Mouse (Mus musculus): Measurements from ENCODE around the gene Foxd2. TPM values are rescaled to one million over a fixed set of nuclear protein-coding genes. Genes with fewer than 3 reads are reported as not detected.

The Foxd2 gene
- polyA plus RNA-seq, 2 experiments, result 1.2 to 3.9 TPM

DNA sequence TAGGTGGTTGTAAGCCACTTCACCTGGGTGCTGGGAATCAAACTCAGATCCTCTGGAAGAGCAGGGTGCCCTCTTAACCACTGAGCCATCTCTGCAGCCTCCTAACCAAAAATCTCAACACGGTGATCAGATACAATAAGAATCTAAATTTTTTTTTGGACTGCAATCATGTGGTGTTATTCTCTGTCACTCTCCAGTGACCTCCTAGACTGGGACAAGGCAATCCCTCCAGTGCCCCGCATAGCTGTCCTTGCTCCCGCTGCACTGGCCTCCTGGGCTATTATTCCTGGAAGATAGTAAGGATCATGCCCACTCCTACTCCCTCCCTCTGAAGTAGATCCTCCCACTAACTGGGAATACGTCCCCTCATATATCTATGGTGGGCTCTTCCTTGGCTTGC, 32.6 kb upstream of the Foxd2 start:
- Histone ChIP-seq H3K9me3 (ENCODE audit: control insufficient read depth, low read length) (no peaks in the 10 kb centered on the region), H3K9ac (ENCODE audit: low read depth, low read length, severe bottlenecking) (no peak overlapping the region), H3K27me3 (ENCODE audit: control insufficient read depth, insufficient read depth, low read length) (peaks cover 26% of the 10 kb centered on the region), H3K4me2 (replicated peaks; ENCODE audit: low read depth, low read length, severe bottlenecking) (no peak overlapping the region), H3K4me1 (ENCODE audit: control insufficient read depth, insufficient read depth, low read length) (peaks cover 6% of the 10 kb centered on the region; the same call in 1 of the 2 replicates), H3K27ac (replicated peaks; ENCODE audit: low read depth, low read length) (no peak overlapping the region), H3K4me3 (replicated peaks; ENCODE audit: low read length) (no peak overlapping the region), H3K36me3 (ENCODE audit: control insufficient read depth, insufficient read depth, low read length) (no peaks in the 10 kb centered on the region)
- no peak for DNase-seq (ENCODE audit: low spot score)
- ATAC-seq (ENCODE audit: low FRiP score, low read depth), result no peak
- WGBS, result 81% methylated on average over 4 of the region's 4 CpGs
- TF ChIP-seq POLR2A (IDR thresholded peaks at IDR 0.05; ENCODE audit: borderline replicate concordance, extremely low read depth, insufficient read depth, insufficient read length), result no peak

- Histone ChIP-seq H3K9ac (ENCODE audit: low read depth, low read length, severe bottlenecking) (no peak overlapping the region), H3K27me3 (ENCODE audit: control insufficient read depth, insufficient read depth, low read length) (peaks cover 22% of the 10 kb centered on the region), H3K4me2 (replicated peaks; ENCODE audit: low read depth, low read length, severe bottlenecking) (no peak overlapping the region), H3K36me3 (ENCODE audit: control insufficient read depth, insufficient read depth, low read length) (no peaks in the 10 kb centered on the region), H3K4me3 (replicated peaks; ENCODE audit: low read length) (no peak overlapping the region), H3K9me3 (ENCODE audit: control insufficient read depth, low read length) (no peaks in the 10 kb centered on the region), H3K4me1 (ENCODE audit: control insufficient read depth, insufficient read depth, low read length) (peaks cover 6% of the 10 kb centered on the region; the same call in 1 of the 2 replicates), H3K27ac (replicated peaks; ENCODE audit: low read depth, low read length) (no peak overlapping the region)
- ATAC-seq (ENCODE audit: low FRiP score, low read depth) (no peak), DNase-seq (ENCODE audit: low spot score) (no peak)
- 69% methylated on average over 3 of the region's 3 CpGs for WGBS
- no peak for TF ChIP-seq POLR2A (IDR thresholded peaks at IDR 0.05; ENCODE audit: borderline replicate concordance, extremely low read depth, insufficient read depth, insufficient read length)
These were observed 29.6 kb upstream of the Foxd2 start for GRCm38 (mm10) chr4:114938248-114938647.

DNA sequence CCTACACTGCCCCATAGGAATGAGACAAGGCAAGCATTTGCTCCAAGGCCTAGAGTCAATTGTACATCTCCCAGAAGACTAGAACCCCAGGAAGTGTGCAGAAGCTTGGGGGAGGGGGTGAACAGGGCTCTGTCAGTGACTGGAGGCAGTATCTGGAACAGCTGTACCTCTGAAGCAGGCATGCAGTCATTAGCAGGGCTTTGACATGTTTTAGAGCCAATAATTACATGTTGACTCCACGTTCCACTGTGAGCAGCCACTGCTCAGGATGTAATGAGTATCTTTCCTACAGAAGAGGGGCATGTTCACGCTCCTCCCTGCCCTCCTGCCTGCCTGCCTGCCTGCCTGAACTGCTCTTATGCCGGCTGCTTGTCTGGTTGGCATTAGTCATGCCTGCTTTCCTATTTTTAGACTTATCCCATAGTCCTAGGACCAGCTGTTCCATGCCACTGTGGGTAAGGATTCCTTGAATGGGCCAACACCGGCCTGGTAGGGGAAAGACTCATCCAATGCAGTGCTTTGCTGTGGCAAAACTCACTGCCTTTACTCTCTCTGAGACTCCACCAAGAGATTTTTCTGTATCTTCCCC, 28.9 kb upstream of the Foxd2 start:
- WGBS, result 35% methylated on average over 4 of the region's 4 CpGs
- no peak overlapping the region for H3K4me3 ChIP-seq (replicated peaks; ENCODE audit: low read length)
- DNase-seq (ENCODE audit: low spot score), result no peak

GRCm38 (mm10) chr4:114934188-114934587, 25.5 kb upstream of the Foxd2 start:
- Histone ChIP-seq H3K36me3 (ENCODE audit: control insufficient read depth, insufficient read depth, low read length) (no peaks in the 10 kb centered on the region), H3K4me3 (replicated peaks; ENCODE audit: low read length) (no peak overlapping the region), H3K27me3 (ENCODE audit: control insufficient read depth, insufficient read depth, low read length) (peaks cover 48% of the 10 kb centered on the region), H3K27ac (replicated peaks; ENCODE audit: low read depth, low read length) (no peak overlapping the region), H3K9me3 (ENCODE audit: control insufficient read depth, low read length) (no peaks in the 10 kb centered on the region), H3K4me1 (ENCODE audit: control insufficient read depth, insufficient read depth, low read length) (no peaks in the 10 kb centered on the region), H3K4me2 (replicated peaks; ENCODE audit: low read depth, low read length, severe bottlenecking) (no peak overlapping the region), H3K9ac (ENCODE audit: low read depth, low read length, severe bottlenecking) (no peak overlapping the region)
- no peak for ATAC-seq (ENCODE audit: low FRiP score, low read depth)
- 87% methylated on average over 6 of the region's 6 CpGs for WGBS
- TF ChIP-seq POLR2A (IDR thresholded peaks at IDR 0.05; ENCODE audit: borderline replicate concordance, extremely low read depth, insufficient read depth, insufficient read length), result no peak
- DNase-seq (ENCODE audit: low spot score), result no peak

More for the DNA sequence above, 28.9 kb upstream of the Foxd2 start:
- no peak for ATAC-seq (ENCODE audit: low FRiP score, low read depth)
- H3K27me3 ChIP-seq (ENCODE audit: control insufficient read depth, insufficient read depth, low read length), result peaks cover 26% of the 10 kb centered on the region
- H3K4me2 ChIP-seq (replicated peaks; ENCODE audit: low read depth, low read length, severe bottlenecking), result no peak overlapping the region
- no peaks in the 10 kb centered on the region for H3K9me3 ChIP-seq (ENCODE audit: control insufficient read depth, low read length)
- no peak for TF ChIP-seq POLR2A (IDR thresholded peaks at IDR 0.05; ENCODE audit: borderline replicate concordance, extremely low read depth, insufficient read depth, insufficient read length)
- H3K27ac ChIP-seq (replicated peaks; ENCODE audit: low read depth, low read length), result no peak overlapping the region
- peaks cover 6% of the 10 kb centered on the region; the same call in 1 of the 2 replicates for H3K4me1 ChIP-seq (ENCODE audit: control insufficient read depth, insufficient read depth, low read length)
- H3K9ac ChIP-seq (ENCODE audit: low read depth, low read length, severe bottlenecking), result no peak overlapping the region
- H3K36me3 ChIP-seq (ENCODE audit: control insufficient read depth, insufficient read depth, low read length), result no peaks in the 10 kb centered on the region

DNA sequence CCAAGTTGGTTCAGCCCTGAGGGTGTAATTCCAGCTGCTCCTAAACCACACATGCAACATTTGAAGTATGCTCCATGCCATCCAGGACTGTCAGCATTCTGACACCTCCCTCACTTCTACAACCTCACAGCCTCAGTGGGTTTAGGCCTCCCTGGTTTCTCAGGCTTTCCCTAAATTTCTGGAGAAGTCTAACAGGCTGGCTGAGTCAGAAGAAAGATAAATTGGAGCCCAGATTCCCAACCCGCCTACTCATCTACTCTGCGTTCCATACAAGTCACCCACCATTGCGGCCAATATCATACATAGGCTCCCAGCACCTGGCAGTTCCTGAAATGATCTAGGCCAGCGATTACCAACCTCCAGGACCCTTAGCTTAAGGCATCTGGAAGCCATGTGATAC, 24.1 kb upstream of the Foxd2 start:
- peaks cover 54% of the 10 kb centered on the region for H3K27me3 ChIP-seq (ENCODE audit: control insufficient read depth, insufficient read depth, low read length)
- 68% methylated on average over 4 of the region's 4 CpGs for WGBS

More for the DNA sequence above, 24.1 kb upstream of the Foxd2 start:
- H3K4me1 ChIP-seq (ENCODE audit: control insufficient read depth, insufficient read depth, low read length), result no peaks in the 10 kb centered on the region
- H3K9me3 ChIP-seq (ENCODE audit: control insufficient read depth, low read length), result no peaks in the 10 kb centered on the region
- no peak overlapping the region for H3K4me3 ChIP-seq (replicated peaks; ENCODE audit: low read length)
- no peak overlapping the region for H3K27ac ChIP-seq (replicated peaks; ENCODE audit: low read depth, low read length)
- DNase-seq (ENCODE audit: low spot score) (no peak), ATAC-seq (ENCODE audit: low FRiP score, low read depth) (no peak)
- H3K36me3 ChIP-seq (ENCODE audit: control insufficient read depth, insufficient read depth, low read length), result no peaks in the 10 kb centered on the region
- no peak overlapping the region for H3K9ac ChIP-seq (ENCODE audit: low read depth, low read length, severe bottlenecking)
- no peak for TF ChIP-seq POLR2A (IDR thresholded peaks at IDR 0.05; ENCODE audit: borderline replicate concordance, extremely low read depth, insufficient read depth, insufficient read length)
- H3K4me2 ChIP-seq (replicated peaks; ENCODE audit: low read depth, low read length, severe bottlenecking), result no peak overlapping the region
